Mouse (Mus musculus): Measurements from ENCODE around the gene Hoxc11.

Hoxc11 gene

GRCm38 (mm10) chr15:102937036-102937666 is 17.1 kb upstream of the Hoxc11 start:
- DNase-seq, result no peak

- no peak for DNase-seq
Observed at GRCm38 (mm10) chr15:102939256-102940155, 14.7 kb upstream of the Hoxc11 start.

GRCm38 (mm10) chr15:102942739-102943467 is 11.3 kb upstream of the Hoxc11 start:
- no peak for DNase-seq

- no peak for DNase-seq
Observed at GRCm38 (mm10) chr15:102943468-102943813, 10.8 kb upstream of the Hoxc11 start.

- no peak for DNase-seq
Observed at GRCm38 (mm10) chr15:102945185-102946077, 8.8 kb upstream of the Hoxc11 start.

GRCm38 (mm10) chr15:102947276-102947675 is 7.0 kb upstream of the Hoxc11 start:
- no peak for DNase-seq

GRCm38 (mm10) chr15:102948842-102949241 is 5.4 kb upstream of the Hoxc11 start:
- DNase-seq, result no peak

- no peak for DNase-seq
Observed at GRCm38 (mm10) chr15:102949696-102950095, 4.5 kb upstream of the Hoxc11 start.

- no peak for DNase-seq
Observed at GRCm38 (mm10) chr15:102950877-102951276, 3.4 kb upstream of the Hoxc11 start.

GRCm38 (mm10) chr15:102953561-102953960 is 666 bp upstream of the Hoxc11 start:
- DNase-seq, result no peak

GRCm38 (mm10) chr15:102955007-102955382 is 768 bp downstream of the Hoxc11 start:
- no peak for DNase-seq

- DNase-seq, result no peak
Observed at GRCm38 (mm10) chr15:102955833-102956640, 1.8 kb downstream of the Hoxc11 start.

GRCm38 (mm10) chr15:102956906-102957305 is 2.7 kb downstream of the Hoxc11 start:
- DNase-seq, result no peak

GRCm38 (mm10) chr15:102959663-102960191 is 5.5 kb downstream of the Hoxc11 start:
- DNase-seq, result no peak

- DNase-seq, result no peak
Observed at GRCm38 (mm10) chr15:102961728-102962127, 7.5 kb downstream of the Hoxc11 start.

GRCm38 (mm10) chr15:102962492-102962891 is 8.3 kb downstream of the Hoxc11 start:
- no peak for DNase-seq

GRCm38 (mm10) chr15:102963259-102963658 is 9.0 kb downstream of the Hoxc11 start:
- no peak for DNase-seq

GRCm38 (mm10) chr15:102963671-102964640 is 9.7 kb downstream of the Hoxc11 start:
- DNase-seq, result no peak

- DNase-seq, result no peak
Observed at GRCm38 (mm10) chr15:102965003-102965891, 11.0 kb downstream of the Hoxc11 start.

Data from lung, adult 18-20 months (tissue).